Mouse (Mus musculus): ENCODE results near the gene R3hcc1l.

R3hcc1l gene

DNA sequence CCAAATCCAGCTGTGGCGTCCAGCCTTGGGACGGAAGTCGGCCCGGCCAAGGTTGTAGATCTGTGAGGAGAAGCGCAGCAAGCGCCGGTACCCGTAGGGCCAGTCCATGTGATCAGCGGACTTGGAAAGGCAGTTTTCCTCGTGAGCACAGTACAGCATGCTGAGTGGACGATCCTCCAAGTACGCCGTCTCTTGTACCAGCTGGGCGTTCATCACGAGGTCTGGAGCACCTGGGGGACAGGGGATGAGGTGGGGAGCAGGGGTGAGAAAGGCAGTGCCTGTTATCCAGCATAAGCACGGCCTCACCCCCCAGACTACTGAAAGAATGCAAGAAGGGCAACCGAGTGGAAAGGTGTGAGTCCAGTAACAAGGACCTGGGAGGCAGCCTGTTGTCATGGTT, 81.3 kb downstream of the R3hcc1l start:
- DNase-seq (ENCODE audit: low spot score) = no peak

DNA sequence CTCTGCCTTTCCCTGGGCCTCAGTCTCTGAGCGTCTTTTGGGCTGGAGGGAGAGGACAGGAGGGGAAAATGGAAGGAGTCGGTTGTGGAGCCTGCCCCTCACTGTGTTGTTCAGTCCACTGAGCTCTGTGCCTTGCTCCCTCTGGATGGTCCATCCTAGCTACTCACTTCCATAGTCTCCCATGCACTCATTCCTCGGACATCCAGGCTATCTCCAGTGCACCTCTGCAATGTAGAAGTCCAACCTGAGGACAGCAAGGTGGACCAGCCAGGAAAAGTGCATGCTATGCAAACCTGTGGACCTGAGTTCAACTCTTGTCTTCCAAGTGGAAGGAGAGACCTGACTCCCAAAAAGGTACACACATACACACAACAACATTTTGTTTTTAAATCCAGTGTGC, 82.0 kb downstream of the R3hcc1l start:
- no peak for DNase-seq (ENCODE audit: low spot score)

DNA sequence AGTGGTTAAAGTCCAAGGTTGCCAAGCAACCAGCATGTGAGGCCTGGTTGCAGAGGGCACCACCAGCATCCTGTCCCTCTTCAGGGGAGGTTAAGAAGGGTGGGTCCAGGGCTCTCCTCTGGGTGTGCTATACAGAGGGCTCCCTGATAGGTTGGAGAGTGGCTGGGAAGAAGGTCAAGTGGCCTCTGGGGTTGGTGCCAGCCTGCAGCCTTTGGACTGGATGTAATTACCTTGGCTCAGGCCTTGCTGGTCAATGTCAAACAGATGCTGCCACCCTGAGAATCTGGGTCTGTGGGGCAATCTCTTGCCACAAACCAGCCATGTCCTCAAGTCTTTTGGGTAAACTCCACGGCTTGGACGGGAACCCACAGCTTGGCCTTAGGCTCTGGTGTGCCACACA, 82.9 kb downstream of the R3hcc1l start:
- DNase-seq (ENCODE audit: low spot score) = no peak

DNA sequence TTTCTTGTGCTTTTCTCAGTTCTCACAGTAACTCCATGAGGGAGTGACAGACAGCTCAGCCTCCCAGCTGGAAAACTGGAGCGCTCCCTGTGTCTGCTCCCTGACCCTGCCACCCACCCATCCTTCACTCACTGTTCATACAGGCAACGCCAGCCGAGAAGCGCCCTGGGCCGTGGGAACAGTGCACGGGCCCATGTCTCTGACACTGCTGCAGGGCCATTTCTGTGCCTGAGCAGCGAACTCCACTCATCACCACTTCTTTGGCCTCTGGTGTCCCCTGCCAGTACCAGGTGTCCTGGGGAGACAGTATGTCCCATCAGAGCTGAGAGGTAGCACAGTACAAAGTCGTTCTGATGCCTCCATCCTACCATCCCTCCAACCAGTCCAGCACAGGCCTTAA, 83.5 kb downstream of the R3hcc1l start:
- DNase-seq (ENCODE audit: low spot score) = no peak

DNA sequence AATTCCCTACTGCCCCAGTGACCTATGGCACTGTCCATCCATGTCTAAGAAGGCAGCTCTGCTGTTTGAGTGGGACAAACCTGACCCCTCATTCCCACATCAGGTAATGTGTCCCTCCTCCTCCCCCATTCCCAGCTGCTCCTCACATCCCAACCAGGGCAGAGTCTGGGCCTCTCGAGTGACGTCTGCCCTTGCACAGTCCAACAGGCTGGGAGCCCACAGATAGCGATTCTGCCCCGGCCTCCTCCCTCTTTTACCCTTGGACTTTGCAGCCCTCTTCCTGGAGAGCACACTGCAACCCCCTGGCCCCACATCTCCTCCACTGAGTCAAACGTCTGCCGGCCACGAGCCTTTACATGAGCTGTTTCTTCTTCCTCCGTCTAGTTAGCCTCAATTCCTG, 84.0 kb downstream of the R3hcc1l start:
- no peak for DNase-seq (ENCODE audit: low spot score)

DNA sequence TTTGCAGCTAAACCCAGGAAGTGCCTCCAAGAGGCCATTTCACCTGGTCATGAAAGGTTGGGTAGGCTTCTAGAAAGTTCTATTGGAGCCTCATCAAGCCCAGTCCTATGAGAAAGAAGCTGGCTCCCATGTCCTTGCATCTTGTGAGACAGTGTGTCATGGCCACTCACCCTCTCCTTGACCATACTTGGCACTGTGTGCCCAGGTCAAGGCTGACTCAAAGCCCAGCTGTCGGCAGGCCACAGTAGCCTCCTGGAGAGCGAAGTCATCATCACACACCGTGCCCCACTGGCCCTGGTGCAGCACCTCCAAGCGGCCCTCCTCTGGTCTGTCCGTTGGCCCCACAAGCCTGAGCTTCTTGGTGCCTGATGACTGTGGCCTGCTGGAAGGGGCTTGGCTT, 89.5 kb downstream of the R3hcc1l start:
- no peak for DNase-seq (ENCODE audit: low spot score)

DNA sequence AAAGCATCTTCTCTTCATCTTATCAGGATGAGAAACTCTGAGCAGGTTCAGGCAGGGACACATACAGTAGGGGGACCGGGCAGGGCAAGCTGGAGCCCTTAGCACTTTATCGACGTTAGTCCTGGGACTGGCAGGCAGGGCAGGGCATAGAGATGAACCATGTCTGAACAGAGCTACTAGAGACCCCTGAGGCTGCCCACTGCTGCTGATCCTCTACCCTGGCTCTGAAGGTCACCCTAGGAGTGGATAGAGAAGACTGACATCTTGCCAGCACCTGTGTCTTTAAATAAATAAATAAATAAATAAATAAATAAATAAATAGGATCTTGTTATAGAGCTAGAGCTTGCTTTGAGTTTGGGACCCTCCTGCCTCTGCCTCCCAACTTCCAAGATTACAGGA, 91.2 kb downstream of the R3hcc1l start:
- DNase-seq (ENCODE audit: low spot score) = no peak

DNA sequence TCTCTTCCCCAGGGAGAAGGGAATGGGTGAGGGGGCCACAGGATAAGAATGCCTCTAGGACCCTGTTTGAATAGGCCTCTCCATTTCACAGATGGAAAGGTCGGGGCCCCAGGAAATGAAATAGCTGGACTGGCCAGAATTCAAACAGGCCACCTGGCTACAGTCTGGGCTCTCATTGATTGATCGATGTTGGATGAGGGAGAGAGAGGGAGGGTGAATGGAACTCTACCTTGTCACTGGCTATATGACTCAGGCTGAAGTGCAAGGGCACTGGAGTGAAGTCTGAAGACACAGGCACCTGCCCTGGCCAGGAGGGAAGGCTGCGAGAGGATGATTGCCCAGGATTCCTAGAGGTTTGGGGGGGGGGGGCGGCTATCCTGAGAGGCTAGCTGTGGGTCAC, 93.2 kb downstream of the R3hcc1l start:
- no peak for DNase-seq (ENCODE audit: low spot score)

DNA sequence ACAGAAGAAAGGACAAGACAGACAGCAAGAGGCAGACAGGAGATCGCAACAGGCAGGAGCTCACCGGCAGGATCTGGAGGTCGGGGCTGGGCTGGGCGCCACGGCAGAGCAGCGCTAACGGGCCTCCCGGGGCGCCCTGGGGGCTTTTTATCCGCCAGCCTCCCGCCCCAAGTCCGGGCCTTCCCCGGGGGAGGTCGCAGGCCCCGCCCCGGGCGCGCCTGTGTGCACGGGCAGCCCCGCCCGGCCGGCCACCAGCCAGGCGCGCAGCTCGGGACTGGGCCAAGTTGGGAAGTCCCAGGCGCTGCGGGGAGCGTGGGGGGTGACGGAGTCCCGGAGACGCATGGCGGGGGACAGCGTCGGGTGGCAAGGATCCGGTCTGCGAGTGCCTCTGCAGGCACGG, 94.1 kb downstream of the R3hcc1l start, which contains the start of gene Loxl4:
Gene Loxl4, minus strand, starts transcription at position 160 of the 400 bp plus-strand sequence.
- peak; percentile 32 for DNase-seq (ENCODE audit: low spot score)

DNA sequence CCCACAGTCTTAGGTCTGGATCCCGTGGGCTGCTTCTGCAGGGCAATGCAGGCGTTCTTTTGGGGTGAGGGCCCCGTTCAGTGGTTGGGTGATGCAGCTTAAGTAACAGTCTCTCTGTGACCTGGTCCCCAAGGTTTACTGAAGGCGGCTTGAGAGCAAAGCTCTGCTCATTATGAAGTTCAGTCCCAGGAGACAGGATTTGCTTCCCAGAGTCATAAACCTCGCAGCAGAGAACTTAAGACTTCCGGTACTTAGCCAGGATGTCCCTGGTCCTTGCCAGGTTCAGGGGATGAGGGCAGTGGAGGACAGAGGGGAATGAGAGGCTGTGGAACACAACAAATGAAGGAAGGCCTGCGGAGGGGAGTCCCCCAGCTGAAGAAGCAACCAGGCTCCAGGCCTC, 94.6 kb downstream of the R3hcc1l start:
- DNase-seq (ENCODE audit: low spot score) = no peak

DNA sequence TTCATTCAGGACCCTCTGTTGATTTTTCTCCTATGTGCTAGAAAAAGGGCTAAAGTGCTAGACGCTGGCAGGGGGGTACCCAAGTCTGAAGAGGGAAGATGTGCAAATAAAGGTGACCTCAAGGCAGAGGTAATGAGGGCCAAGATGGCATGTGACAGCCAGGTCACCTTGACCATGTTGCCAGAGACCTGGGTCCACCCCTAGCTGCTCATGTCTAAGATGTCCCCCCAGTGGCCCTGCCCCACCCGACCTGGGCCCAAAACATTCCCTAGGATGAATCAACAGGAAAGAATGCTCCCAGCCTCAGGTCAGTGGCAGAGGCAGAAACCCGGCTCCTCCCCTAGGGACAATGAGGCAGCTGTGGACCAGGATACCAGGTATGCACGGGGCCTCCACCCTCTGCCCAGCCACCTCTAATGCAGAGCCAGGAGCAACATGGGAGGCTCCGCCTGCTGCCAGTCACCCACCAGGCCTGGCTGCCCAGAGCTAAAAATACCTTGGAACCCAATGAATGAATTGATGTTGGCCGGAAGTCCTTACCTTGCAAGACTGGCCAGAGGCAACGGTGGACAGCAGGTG, 95.2 kb downstream of the R3hcc1l start:
- no peak for DNase-seq (ENCODE audit: low spot score)

DNA sequence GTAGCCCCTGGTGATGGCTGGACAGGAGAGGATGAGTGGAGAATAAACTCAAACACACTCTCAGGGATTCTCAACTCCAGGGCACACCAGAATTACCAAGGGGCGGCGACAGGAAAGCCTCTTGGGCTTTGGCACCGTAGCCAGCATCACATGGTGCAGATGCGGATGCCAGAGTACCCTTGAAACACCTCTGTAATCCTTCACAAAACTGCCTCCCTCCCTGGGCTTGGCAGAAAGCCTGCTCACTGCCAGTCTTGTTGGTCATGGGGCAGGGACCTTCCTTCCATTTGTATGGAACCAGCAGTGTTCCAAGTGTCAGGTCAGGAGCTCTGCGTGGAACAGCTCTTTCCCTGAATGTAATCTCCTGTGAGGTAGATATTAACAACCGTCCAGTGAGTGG, 109.5 kb downstream of the R3hcc1l start:
- DNase-seq (ENCODE audit: low spot score) = no peak

DNA sequence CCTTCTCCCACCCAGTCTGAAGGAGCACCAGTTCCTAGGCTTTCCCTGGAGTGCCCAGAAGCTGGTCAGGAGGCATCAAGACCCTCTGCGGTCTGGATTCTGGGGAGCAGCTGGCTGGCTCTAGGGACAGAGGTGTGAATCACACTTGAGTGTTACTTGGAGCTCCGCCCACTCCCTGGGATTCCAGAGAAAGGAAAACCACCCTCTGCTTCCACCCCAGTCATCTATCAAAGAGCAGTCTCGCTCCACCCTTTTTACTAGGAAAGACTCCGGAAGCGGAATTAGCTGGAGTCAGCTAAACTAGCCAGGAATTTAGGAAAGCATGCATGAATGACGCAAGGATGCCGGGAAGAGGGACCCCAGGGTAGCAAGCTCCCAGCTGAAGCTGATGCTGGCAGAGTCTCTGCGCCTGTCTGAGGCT, 113.0 kb downstream of the R3hcc1l start:
- DNase-seq (ENCODE audit: low spot score) = no peak

DNA sequence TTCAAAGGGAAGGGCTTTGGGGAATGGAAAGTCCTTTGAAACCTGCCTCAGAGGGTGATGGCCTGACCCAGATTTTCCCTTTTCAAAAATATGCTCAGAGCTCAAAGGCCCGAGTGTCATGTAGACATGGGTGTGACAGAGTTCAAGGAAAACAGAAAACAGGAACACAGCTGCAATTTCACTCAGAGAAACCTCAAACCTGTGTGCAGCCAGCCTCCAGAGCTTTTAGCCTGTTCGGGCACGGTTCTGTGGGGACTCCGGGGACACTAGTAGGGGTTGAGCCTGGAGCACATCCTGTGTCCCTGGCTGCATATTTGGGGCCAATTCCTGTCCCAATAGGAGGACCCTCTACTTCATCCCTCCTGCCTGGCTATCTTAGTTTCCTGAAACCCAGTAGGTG, 113.7 kb downstream of the R3hcc1l start:
- DNase-seq (ENCODE audit: low spot score) = no peak

DNA sequence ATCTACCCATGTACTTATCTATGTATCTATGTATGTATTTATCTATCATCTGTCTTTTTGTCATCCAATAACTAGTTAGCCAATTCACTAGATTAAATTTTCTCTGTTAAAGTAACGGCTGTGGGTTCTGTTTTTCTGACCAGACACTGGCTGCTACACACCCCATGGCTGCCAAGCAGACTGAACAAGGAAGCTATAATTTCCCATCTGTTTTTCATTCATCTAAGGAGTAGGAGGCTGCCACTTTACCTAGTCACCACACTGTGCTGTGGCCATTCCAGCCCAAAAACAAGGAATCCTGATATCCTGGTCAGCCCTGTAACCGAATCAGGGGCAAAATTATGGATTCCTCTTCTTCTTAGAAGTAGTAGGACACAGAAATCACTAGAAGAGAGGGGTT, 115.1 kb downstream of the R3hcc1l start:
- no peak for DNase-seq (ENCODE audit: low spot score)

DNA sequence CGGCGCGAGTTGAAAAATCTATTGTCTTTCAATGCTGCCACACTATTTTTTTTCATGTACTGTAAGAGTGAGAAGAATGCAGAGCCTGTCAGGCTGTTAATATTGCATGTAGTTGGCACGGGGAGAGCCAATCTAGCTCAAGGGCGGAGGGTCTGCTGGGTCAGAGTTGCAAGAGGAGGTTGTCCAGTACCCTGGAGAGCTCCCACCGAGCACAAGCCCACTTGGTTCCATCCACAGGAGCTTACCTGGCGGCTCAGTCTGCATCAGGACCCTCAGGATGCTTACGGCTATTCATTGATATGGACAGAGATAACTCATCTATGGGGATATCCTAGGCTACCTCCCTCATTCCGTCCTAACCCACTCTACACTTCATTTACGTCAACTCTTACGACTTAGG, 118.1 kb downstream of the R3hcc1l start:
- DNase-seq (ENCODE audit: low spot score) = no peak

DNA sequence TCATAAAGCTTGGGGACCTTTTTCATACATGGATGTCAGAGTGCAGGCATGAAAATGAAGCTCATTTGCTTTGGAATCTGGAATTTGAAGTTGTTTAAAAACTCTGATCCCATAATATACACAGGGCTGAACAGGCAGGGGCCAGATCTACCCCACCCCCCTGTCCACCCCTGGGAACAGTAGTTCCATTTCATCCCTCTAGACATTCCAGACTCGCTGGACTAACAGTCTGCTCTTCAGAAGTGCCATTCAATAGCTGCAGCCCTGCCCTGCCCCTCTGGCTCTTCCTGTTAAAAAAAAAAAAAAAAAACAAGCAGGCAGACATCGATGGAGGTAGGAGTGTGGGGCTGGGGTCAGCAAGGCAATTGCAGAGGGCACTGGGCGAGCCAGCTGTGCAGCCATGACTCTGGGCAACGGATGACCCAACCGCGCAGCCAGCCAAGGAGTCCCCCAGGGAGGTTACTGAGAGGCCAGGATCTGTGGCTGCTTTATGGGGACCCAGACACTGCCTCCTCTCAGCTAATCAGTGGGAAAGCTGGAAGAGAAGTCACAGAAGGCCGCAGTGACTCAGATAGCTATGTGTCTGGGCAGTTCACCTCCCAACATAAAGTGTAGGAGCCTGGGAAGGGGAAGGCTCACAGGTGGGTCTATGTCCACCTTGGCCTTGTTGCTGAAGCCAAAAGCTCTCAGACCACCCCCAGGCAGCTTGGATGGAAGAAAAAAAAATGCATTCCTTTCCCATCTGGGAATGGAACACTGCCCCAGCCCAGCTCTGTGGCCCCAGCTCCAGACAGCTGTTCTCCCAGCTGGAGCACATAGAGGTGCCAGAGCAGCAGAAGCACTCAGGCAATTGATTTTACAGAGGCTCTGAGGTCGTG, 120.3 kb downstream of the R3hcc1l start:
- DNase-seq (ENCODE audit: low spot score) = no peak

DNA sequence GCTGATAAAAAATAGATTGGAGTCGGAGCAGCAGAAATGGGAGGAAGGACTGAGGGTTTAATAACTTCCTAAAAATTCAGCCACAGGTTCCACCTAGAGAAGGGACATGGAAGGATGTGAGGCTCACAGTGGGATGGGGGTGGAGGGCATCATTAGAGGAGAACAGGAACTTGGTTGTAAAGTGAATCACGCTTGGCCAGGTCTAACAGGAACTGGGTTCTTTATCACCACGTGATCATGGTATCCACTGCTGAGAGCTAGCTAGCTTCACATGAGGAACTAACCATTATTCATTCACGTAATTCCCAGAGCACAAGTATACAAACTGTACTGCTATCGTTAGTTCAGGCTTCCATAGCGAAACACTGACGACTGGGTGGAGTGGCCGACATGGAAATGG, 121.0 kb downstream of the R3hcc1l start:
- no peak for DNase-seq (ENCODE audit: low spot score)

DNA sequence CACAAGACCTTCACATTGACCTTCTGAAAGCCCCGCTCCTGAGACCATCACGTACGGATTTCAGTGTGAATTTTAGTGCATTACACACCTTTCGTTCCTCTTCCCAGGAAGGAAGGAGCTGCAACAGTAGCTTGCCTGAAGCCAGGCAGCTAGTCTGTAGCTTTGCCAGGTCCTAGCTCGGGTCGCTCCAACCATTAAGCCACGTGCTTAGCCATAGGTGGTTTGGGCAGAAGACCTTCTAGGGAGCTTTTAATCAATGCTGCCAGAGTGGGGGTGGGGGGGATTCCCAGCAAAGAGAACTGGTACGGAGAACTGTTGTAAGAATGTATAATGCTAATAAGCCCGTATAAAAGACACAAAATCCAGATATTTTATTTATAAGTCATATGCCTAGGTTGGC, 121.7 kb downstream of the R3hcc1l start:
- DNase-seq (ENCODE audit: low spot score) = no peak
